Mouse (Mus musculus): ENCODE data around the gene Ccdc27. TPM values are rescaled to one million over a fixed set of nuclear protein-coding genes. Genes with fewer than 3 reads are reported as not detected.

The Ccdc27 gene
- total RNA-seq, 2 experiments from 2014 or later = not detected

- DNase-seq = no peak
- no peak for TF ChIP-seq CTCF (IDR thresholded peaks at IDR 0.05)
- intact Hi-C loops (cut with DNase I) = no loop called here
- no peak overlapping the region for H3K4me3 ChIP-seq
- H3K27ac ChIP-seq = peak overlapping the region; percentile 57
These were observed 19.6 kb downstream of the Ccdc27 start for GRCm38 (mm10) chr4:154022844-154023243.

- no peak overlapping the region for H3K4me3 ChIP-seq
- no peak for TF ChIP-seq CTCF (IDR thresholded peaks at IDR 0.05)
- intact Hi-C loops (cut with DNase I) = no loop called here
- peak overlapping the region; percentile 57 for H3K27ac ChIP-seq
- DNase-seq = peak; percentile 55
These were observed 20.1 kb downstream of the Ccdc27 start for GRCm38 (mm10) chr4:154022407-154022806.

- Histone ChIP-seq H3K4me3 (no peak overlapping the region), H3K27ac (no peak overlapping the region)
- intact Hi-C loops (cut with DNase I) = no loop called here
- DNase-seq = peak; percentile 38
- no peak for TF ChIP-seq CTCF (IDR thresholded peaks at IDR 0.05)
These were observed 21.0 kb downstream of the Ccdc27 start for GRCm38 (mm10) chr4:154021432-154021831.

GRCm38 (mm10) chr4:154019571-154019970 lies 22.9 kb downstream of the Ccdc27 start:
- peak; percentile 69 for TF ChIP-seq CTCF (IDR thresholded peaks at IDR 0.05)
- intact Hi-C loops (cut with DNase I) = no loop called here
- Histone ChIP-seq H3K4me3 (no peak overlapping the region), H3K27ac (no peak overlapping the region)
- peak; percentile 60 for DNase-seq

GRCm38 (mm10) chr4:154015476-154015875 lies 27.0 kb downstream of the Ccdc27 start:
- H3K4me3 ChIP-seq = no peak overlapping the region
- no peak for TF ChIP-seq CTCF (IDR thresholded peaks at IDR 0.05)
- H3K27ac ChIP-seq = 0 out of 2 replicates have a peak overlapping the region, but pooled peaks have one; percentile 12
- DNase-seq = peak; percentile 70
- intact Hi-C loops (cut with DNase I) = no loop called here

GRCm38 (mm10) chr4:154012132-154012882 lies 30.2 kb downstream of the Ccdc27 start:
- peak overlapping the region; percentile 97 for H3K4me3 ChIP-seq
- peak overlapping the region; percentile 87 for H3K27ac ChIP-seq
- intact Hi-C loops (cut with DNase I) = no loop called here
- DNase-seq = no peak
- no peak for TF ChIP-seq CTCF (IDR thresholded peaks at IDR 0.05)

- TF ChIP-seq CTCF (IDR thresholded peaks at IDR 0.05) = no peak
- intact Hi-C loops (cut with DNase I) = loop anchor here (2.0 kb wide), 1 partner anchor 37 kb away; the partner anchor contains the start of genes Cep104 and Dffb
- Histone ChIP-seq H3K4me3 (peak within 1 kb of the TSS; percentile 97), H3K27ac (peak within 1 kb of the TSS; percentile 87)
- peak; percentile 90 for DNase-seq
These were observed 30.8 kb downstream of the Ccdc27 start, which contains the start of gene Lrrc47 for GRCm38 (mm10) chr4:154011646-154012089. Gene Lrrc47, plus strand, starts transcription at chr4:154011731.

GRCm38 (mm10) chr4:154010907-154011645 lies 31.4 kb downstream of the Ccdc27 start:
- Histone ChIP-seq H3K27ac (peak overlapping the region; percentile 87), H3K4me3 (peak overlapping the region; percentile 97)
- no peak for DNase-seq
- no peak for TF ChIP-seq CTCF (IDR thresholded peaks at IDR 0.05)
- intact Hi-C loops (cut with DNase I) = loop anchor here (2.0 kb wide), 1 partner anchor 36 kb away; the partner anchor contains the start of genes Cep104 and Dffb

- TF ChIP-seq CTCF (IDR thresholded peaks at IDR 0.05) = no peak
- Histone ChIP-seq H3K4me3 (no peak overlapping the region), H3K27ac (no peak overlapping the region)
- DNase-seq = no peak
- intact Hi-C loops (cut with DNase I) = no loop called here
These were observed 34.7 kb downstream of the Ccdc27 start for GRCm38 (mm10) chr4:154007759-154008158.

- H3K27ac ChIP-seq = no peak overlapping the region
- no peak for TF ChIP-seq CTCF (IDR thresholded peaks at IDR 0.05)
- H3K4me3 ChIP-seq = no peak overlapping the region
- intact Hi-C loops (cut with DNase I) = no loop called here
- no peak for DNase-seq
These were observed 36.2 kb downstream of the Ccdc27 start for GRCm38 (mm10) chr4:154006264-154006663.

- DNase-seq = no peak
- TF ChIP-seq CTCF (IDR thresholded peaks at IDR 0.05) = no peak
- intact Hi-C loops (cut with DNase I) = no loop called here
- Histone ChIP-seq H3K4me3 (no peak overlapping the region), H3K27ac (no peak overlapping the region)
These were observed 37.0 kb downstream of the Ccdc27 start for GRCm38 (mm10) chr4:154005488-154005887.

GRCm38 (mm10) chr4:153993505-153993904 lies 49.0 kb downstream of the Ccdc27 start:
- H3K27ac ChIP-seq = no peak overlapping the region
- TF ChIP-seq CTCF (IDR thresholded peaks at IDR 0.05) = no peak
- H3K4me3 ChIP-seq = no peak overlapping the region
- DNase-seq = no peak
- intact Hi-C loops (cut with DNase I) = no loop called here

- no peak for TF ChIP-seq CTCF (IDR thresholded peaks at IDR 0.05)
- intact Hi-C loops (cut with DNase I) = no loop called here
- no peak for DNase-seq
- Histone ChIP-seq H3K4me3 (no peak overlapping the region), H3K27ac (no peak overlapping the region)
These were observed 49.8 kb downstream of the Ccdc27 start for GRCm38 (mm10) chr4:153992715-153993114.

Data from gastrocnemius, adult 2 months (tissue).